Mouse (Mus musculus): Measurements from ENCODE around the gene Noct.

Noct gene

GRCm38 (mm10) chr3:51270069-51270817 is 46.0 kb downstream of the Noct start:
- no peak for DNase-seq (ENCODE audit: low read depth, low spot score)

DNA sequence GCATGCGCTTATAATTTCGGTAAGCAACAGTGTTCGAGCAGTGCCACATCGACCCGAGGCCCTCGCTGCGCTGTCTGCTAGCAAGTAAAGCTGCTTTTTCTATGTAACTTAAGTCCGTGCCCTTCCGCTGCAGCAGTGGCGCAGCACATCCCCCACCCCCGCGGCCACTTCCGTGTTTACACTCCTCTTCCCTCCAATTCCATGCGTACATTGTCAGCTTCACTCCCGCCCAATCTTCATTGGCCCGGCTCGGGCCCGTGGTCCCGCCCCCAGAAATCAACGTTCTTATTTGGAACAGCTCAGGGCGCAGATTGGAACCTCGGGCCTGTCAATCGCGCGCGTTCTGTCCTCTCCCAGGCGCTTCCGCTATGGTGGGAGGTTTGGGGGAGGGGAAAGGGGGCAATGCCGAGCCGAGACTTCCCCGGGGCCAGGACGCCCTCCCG is 51.7 kb downstream of the Noct start:
- DNase-seq (ENCODE audit: low read depth, low spot score) = peak; percentile 98

- DNase-seq (ENCODE audit: low read depth, low spot score) = no peak
Measured at GRCm38 (mm10) chr3:51276421-51277111, 52.3 kb downstream of the Noct start.

DNA sequence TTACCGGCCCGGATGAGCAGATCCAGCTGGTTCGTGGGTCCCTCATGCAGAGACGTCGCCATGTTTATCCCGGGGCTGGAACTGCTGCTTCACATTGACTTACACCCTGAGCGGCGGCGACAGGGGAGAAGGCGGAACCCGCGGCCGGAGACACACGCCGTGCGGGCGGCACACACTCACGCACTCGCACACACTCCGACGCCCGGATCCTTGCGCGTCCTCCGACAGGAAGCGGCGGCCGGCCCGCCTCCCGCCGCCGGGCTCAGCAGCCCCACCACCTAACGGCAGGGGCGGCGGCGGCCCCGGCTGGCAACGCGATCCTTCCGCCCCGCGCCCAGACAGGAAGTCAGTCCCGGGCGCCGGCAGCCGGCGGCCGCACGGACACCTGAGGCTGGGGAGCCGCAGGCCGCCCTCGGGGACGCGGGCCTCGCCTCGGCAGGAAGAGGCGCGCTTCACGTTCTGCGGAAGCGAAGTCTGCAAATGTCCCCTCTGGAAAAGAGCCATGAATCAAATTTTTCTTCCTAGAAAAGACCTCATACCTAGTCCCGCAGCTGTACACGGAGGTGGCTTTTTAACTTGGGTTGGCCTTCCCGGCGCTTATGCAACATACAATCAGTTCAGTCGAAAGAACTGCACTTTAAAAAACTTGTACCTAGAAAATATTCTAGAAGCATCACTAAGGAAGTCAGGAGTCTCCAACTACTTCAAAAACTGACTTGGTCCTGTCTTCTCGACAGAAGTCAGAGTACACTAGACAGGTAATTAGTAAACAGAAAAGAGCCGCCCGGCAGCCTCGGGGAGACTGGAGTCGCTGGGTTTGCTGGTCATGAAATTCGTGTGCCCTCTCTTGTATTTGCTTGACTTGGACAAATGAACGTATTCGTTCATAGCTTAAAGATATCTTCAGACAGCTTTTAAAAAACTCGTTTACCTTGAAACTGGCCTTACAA is 53.2 kb downstream of the Noct start:
- DNase-seq (ENCODE audit: low read depth, low spot score) = peak; percentile 80

DNA sequence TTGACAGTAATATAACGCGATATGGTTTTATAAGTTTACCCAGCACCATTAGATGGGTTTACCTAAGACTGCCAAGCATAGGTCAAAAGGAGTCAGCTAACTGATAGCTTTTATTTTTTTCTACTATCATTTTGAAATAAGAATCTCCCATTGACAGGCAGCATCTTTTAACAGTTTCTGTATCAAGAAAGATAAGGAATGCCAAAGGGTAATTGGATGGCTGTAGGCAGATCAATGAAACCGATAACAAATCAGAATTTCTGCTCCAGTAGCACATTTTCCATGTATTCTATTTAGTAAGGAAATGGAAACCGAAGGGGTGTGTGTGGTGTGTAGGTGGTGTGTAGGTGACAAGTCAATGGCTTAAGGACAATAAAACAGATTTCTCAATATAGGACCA is 54.2 kb downstream of the Noct start:
- DNase-seq (ENCODE audit: low read depth, low spot score) = no peak

DNA sequence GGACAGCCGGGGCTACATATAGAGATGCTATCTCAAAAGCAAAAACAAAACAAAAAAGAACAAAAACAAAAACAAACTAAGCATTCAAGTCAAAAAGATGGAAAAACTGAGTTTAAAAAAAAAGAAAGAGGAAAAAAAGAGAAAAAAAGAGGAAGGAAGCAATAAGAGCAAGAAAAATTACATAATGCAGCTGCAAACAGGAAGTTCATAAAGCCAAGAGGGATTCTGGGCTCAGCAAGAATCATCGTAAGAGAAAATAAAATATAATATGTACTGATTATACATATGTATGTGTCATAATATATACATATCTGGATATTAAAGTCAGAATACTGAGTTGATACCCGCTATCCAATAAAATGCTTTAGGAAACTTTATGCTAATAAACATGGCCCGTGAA is 57.5 kb downstream of the Noct start:
- no peak for DNase-seq (ENCODE audit: low read depth, low spot score)

DNA sequence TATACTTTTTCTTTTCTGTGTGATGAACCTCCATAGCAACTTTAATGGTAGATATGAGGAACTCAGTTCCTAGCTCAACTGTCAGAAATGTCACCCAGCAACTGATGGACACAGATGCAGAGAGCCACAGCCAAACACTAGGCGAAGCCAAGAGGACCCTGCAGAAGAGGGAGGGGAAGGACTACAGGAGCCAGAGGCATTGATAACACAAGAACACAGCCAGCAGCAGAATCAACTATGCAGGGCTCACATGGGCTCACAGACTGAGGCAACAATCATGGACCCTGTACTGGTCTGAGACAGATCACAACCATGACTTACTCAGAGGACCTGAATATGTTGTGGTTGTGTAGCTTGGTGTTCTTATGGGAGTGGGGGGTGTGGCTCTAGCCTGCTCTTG is 60.1 kb downstream of the Noct start:
- DNase-seq (ENCODE audit: low read depth, low spot score) = no peak

DNA sequence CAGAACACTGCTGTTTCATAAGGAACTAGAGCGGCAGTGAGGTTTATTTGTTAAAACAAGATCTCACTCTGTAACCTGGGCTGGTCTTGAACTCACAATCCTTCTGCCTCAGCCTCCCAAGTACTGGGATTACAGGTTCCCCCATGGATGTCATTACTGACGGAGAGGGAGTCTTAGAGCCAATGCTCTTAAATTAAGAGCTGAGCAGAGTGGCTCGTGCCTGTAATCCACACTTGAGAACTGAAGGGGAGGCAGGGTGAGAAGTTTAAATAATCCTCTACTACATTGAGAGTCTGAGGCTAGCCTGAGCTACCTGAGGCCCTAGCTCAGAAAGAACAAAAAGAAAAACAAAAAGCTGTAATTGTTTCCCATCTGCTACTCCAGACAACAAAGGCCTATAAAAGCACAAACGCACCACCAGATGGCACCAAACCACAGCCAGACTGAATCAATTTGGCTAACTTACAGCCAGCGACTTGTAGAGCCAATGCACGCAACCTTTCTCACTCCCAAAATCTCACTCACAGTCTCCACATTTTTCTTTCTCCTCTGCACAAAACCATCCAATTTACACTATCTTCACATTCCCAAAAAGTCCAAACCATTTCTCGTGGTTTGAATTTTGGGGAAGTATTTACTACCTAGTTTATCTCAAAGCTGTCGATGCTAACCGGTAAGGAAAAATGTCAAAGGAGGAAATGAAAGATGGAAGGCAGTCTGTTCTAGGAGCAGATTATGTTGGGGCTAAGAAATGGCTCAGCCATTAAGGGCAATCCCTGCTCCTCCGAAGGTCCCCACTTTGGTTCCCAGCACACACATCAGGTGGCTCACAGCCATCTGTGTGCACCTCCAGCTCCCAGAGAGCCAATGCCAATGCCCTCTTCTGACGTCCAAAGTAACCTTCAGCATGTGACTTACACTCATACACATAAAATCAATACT is 64.9 kb downstream of the Noct start:
- DNase-seq (ENCODE audit: low read depth, low spot score) = peak; percentile 75

DNA sequence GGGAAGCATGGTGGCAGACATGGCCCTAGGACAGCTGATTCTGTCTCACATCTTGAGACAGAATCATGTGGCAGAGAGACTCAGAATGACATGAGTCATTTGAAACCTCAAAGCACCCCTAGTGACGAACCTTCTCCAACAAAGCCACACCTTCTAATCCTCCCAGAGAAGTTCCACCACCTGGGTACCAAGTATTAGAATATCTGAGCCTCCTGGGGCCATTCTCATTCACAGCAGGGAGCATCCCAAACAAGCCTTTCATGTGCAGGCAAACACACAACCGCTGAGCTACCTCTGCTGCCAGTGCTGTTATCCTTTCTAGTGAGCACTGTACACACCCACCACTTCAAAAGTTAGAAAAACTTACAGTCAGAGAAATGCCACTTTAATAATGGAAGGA is 70.0 kb downstream of the Noct start:
- DNase-seq (ENCODE audit: low read depth, low spot score) = peak; percentile 55

DNA sequence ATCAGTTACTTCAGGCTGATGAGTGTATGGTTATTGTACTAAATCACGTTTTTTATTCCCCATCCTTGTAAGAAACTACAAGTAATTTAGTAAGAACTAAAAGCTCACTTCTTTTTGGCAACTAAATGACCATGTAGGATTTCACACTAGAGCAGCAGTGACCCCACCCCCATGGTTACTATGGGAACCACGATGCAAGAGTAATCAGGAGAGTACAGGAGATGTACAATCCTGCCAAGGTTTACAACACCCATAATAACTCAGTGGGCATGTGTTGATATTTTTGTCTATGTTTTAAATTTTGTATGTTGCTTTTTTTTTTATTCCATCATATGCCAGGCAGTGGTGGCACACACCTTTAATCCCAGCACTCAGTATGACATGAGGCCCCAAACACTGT is 71.0 kb downstream of the Noct start:
- no peak for DNase-seq (ENCODE audit: low read depth, low spot score)

GRCm38 (mm10) chr3:51296790-51297189 is 72.5 kb downstream of the Noct start:
- no peak for DNase-seq (ENCODE audit: low read depth, low spot score)

Data from ES-CJ7 (cell line).